Mouse (Mus musculus) cortical plate, adult 2 months (tissue): ENCODE measurements at regions not wholly inside any gene's neighbourhood (a gene's known extent, or its start where the extent isn't known, plus 50 kb on each side); places are given as distances from the start of the nearest gene placed in this dataset.

Experiments
- H3K27ac ChIP-seq: fragments of 200-500 bp; 2 replicates; pipeline ENCODE4 v1.5.1; 2012; ENCODE audit warnings: low read length, control low read depth, inconsistent platforms; ENCODE audit not compliant: insufficient read depth
- H3K4me1 ChIP-seq: fragments of 200-500 bp; 2 replicates; pipeline ENCODE4 v1.6.1; 2011; ENCODE audit warnings: low read length; ENCODE audit not compliant: control insufficient read depth, insufficient read depth
- H3K4me3 ChIP-seq: fragments of 200-500 bp; 2 replicates; pipeline ENCODE4 v1.5.1; 2011; ENCODE audit warnings: mild to moderate bottlenecking, low read length, control low read depth; ENCODE audit not compliant: insufficient read depth
- CTCF ChIP-seq: fragments of 200-500 bp; IDR thresholded peaks from 2 replicates; pipeline ENCODE4 v1.5.1; 2011; ENCODE audit warnings: mild to moderate bottlenecking, control low read depth, low read length; ENCODE audit not compliant: insufficient read depth; ENCODE audit errors: extremely low read depth
- POLR2A ChIP-seq: fragments of 200-500 bp; IDR thresholded peaks from 2 replicates; pipeline ENCODE4 v1.6.1; 2011; ENCODE audit warnings: mild to moderate bottlenecking, low read length, control low read depth; ENCODE audit not compliant: insufficient read depth; ENCODE audit errors: extremely low read depth

DNA sequence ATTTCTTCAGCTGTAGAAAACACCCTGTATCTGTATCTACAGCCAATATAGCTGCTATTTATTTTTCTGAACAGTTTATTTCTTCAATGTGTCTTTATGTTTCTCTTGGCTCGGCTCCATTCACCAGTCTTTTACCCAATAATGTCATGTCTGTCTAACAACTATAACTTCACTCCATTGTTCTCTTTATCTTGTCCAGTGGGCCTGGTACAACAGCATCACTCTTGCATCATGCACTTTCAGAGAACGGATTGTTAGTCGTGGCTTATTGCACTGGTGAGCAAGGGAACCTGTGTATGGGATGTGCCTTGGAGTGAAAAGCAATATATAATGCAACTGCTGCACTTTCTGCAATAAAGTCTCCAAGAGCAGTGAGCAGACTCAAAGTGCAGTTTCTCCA lies 299.6 kb upstream of the Marcks start:
- Histone ChIP-seq H3K27ac (no peak overlapping the region), H3K4me1 (no peaks in the 10 kb centered on the region), H3K4me3 (no peak overlapping the region)
- no peak for TF ChIP-seq CTCF
- TF ChIP-seq POLR2A = no peak

GRCm38 (mm10) chr10:37436849-37437248 lies 298.1 kb upstream of the Marcks start:
- Histone ChIP-seq H3K4me3 (no peak overlapping the region), H3K27ac (no peak overlapping the region), H3K4me1 (no peaks in the 10 kb centered on the region)
- TF ChIP-seq POLR2A (no peak), CTCF (no peak)

DNA sequence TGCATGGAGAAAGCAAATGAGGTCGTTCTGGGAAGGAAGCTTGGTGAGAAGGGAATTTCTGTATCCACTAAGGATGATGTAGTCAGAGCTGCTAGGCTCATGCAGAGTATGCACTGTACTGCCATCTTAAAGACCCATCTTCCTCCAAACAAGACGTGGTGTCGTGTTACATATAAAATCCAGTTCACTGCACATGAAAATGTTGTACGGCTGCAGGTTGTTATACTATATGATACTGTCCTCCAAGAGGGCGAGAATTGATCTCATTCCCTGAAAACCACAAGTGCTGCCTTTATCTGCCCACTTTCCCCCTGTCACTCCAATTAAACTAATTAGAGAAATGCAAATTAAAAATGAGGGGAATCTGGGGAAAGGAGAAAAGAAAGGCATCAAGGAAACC lies 295.5 kb upstream of the Marcks start:
- TF ChIP-seq POLR2A (no peak), CTCF (no peak)
- no peaks in the 10 kb centered on the region for H3K4me1 ChIP-seq
- no peak overlapping the region for H3K27ac ChIP-seq
- H3K4me3 ChIP-seq = no peak overlapping the region

GRCm38 (mm10) chr10:37423047-37423446 lies 284.3 kb upstream of the Marcks start:
- H3K27ac ChIP-seq = no peak overlapping the region
- no peaks in the 10 kb centered on the region for H3K4me1 ChIP-seq
- no peak overlapping the region for H3K4me3 ChIP-seq
- TF ChIP-seq CTCF (no peak), POLR2A (no peak)

- H3K4me3 ChIP-seq = no peak overlapping the region
- TF ChIP-seq POLR2A = no peak
- TF ChIP-seq CTCF = no peak
- no peak overlapping the region for H3K27ac ChIP-seq
- H3K4me1 ChIP-seq = no peaks in the 10 kb centered on the region
Observed at GRCm38 (mm10) chr10:37422612-37423011, 283.9 kb upstream of the Marcks start.

DNA sequence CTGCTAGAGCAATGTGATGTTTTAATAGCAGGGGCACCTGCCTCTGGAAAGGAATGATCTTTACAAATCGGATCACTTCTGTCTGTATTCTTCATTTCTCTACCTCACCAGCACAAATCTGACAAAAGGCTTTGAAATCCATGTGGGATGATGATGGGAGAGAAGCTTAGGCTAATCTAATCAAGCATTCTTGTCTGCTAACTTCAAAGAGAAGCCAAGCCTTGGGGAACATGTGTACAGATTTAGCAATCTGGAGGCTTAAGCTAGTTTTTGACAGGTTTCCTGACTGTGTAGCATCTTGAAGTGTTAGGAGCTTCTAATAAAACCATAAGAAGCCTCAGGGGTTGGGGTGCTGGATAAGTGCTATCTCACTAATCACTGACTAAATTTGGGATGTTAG lies 277.6 kb upstream of the Marcks start:
- TF ChIP-seq CTCF = no peak
- no peak for TF ChIP-seq POLR2A
- Histone ChIP-seq H3K27ac (no peak overlapping the region), H3K4me1 (no peaks in the 10 kb centered on the region), H3K4me3 (no peak overlapping the region)

- Histone ChIP-seq H3K27ac (no peak overlapping the region), H3K4me3 (no peak overlapping the region), H3K4me1 (no peaks in the 10 kb centered on the region)
- TF ChIP-seq CTCF (no peak), POLR2A (no peak)
Observed at GRCm38 (mm10) chr10:37412401-37412800, 273.7 kb upstream of the Marcks start.

GRCm38 (mm10) chr10:37409749-37410148 lies 271.0 kb upstream of the Marcks start:
- Histone ChIP-seq H3K4me3 (no peak overlapping the region), H3K4me1 (no peaks in the 10 kb centered on the region), H3K27ac (no peak overlapping the region)
- no peak for TF ChIP-seq CTCF
- no peak for TF ChIP-seq POLR2A

GRCm38 (mm10) chr10:37407487-37407886 lies 268.8 kb upstream of the Marcks start:
- no peak for TF ChIP-seq CTCF
- TF ChIP-seq POLR2A = no peak
- H3K4me3 ChIP-seq = no peak overlapping the region
- H3K4me1 ChIP-seq = no peaks in the 10 kb centered on the region
- no peak overlapping the region for H3K27ac ChIP-seq

- H3K4me1 ChIP-seq = no peaks in the 10 kb centered on the region
- TF ChIP-seq CTCF (no peak), POLR2A (no peak)
- no peak overlapping the region for H3K4me3 ChIP-seq
- H3K27ac ChIP-seq = no peak overlapping the region
Observed at GRCm38 (mm10) chr10:37404933-37405332, 266.2 kb upstream of the Marcks start.

DNA sequence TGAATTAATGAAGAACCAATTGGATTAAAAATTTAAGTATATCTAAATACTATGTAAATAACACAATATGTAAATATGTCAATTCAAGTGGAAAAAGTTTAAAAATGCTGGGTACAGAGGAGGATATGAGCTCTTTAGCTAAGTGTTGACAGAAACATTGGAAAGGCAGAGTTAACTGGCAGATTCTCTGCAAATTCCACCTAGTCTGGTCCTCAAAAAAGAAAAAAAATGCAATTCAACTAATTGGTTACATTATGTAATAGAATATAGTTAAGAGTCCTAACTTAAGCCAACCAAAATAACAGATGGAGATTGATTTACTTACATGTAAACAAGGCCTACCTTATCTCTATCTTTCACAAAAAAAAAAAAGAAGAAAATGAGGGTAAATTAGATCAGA lies 265.7 kb upstream of the Marcks start:
- H3K4me1 ChIP-seq = no peaks in the 10 kb centered on the region
- TF ChIP-seq POLR2A = no peak
- TF ChIP-seq CTCF = no peak
- no peak overlapping the region for H3K27ac ChIP-seq
- H3K4me3 ChIP-seq = no peak overlapping the region
